Mouse (Mus musculus): Measurements from ENCODE around the gene Tcea3. TPM values are rescaled to one million over a fixed set of nuclear protein-coding genes. Genes with fewer than 3 reads are reported as not detected.

The Tcea3 gene
- polyA plus RNA-seq, 1 experiment from 2014 or later, result 61.6 TPM

DNA sequence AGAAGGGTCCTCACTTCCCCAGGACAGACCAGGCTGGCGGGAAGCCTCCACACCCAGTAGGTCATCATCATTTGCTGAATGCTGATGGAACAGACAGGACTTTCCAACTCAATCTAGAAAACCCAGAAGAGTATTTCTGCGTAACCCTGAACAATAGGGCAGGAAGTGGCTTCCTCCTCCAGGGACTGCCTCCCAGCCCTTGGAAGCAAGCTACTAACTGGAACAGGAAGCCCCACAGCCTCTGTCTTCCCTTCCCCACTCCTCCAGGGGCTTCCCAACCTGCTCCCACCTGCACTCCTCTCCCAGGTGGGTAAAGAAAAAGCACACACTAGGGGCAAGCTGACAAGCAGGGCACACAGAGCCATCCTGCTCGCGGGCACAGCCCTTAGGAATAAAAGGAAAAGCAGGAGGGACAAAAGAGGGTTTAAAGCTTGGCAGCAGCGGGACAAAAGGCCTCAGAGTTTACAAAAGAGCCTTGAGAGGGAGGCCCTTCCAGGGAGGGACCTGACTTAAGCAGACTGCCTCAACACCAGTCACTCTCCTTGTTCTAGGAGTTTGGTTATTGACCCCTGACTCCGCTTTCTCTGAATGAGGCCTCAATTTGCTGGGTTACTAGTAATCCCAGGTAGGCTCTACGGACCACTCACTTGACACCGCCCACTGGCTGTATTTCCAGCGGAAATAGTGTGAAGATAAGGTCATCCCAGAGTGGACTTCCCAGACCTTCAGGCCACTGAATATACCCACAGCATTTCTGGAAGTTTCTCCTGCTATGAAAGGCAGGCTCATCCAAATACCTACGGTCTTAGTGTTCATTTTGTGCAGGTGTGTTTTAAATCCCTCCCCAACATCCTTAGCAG lies 35.3 kb downstream of the Tcea3 start:
- H3K36me3 ChIP-seq, result peaks cover 9% of the 10 kb centered on the region
- no peaks in the 10 kb centered on the region for H3K27me3 ChIP-seq
- no peak for ATAC-seq (replicated peaks; ENCODE audit: insufficient number of reproducible peaks, insufficient read depth, low FRiP score, low read depth)
- H3K4me1 ChIP-seq (replicated peaks), result peaks cover 46% of the 10 kb centered on the region
- no peak overlapping the region for H3K9ac ChIP-seq
- H3K27ac ChIP-seq, result peak overlapping the region; percentile 98
- WGBS, result 55% methylated on average over 10 of the region's 10 CpGs
- no peaks in the 10 kb centered on the region for H3K9me3 ChIP-seq (replicated peaks)
- H3K4me3 ChIP-seq, result no peak overlapping the region
- H3K4me2 ChIP-seq, result 0 out of 2 replicates have a peak overlapping the region, but pooled peaks have one; percentile 5

DNA sequence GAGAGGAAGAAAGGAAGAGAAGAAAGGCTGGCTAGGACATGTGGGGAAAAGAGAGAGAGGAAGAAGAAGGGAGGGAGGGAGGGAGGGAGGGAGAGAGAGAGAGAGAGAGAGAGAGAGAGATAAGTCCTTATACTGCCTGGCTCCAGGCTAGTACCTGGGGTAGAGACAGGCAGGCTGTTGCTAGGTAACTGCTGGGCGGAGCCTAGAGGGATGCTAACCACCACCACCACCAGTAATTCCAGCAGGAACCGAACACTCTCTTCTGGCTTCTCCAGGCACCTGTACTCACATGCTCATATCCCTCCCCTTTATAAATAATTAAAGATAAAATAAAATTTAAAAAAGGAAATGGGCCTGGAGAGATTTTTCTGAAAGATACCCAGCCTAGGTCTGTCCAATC lies 36.3 kb downstream of the Tcea3 start:
- no peak for ATAC-seq (replicated peaks; ENCODE audit: insufficient number of reproducible peaks, insufficient read depth, low FRiP score, low read depth)
- Histone ChIP-seq H3K9me3 (replicated peaks) (no peaks in the 10 kb centered on the region), H3K27me3 (no peaks in the 10 kb centered on the region), H3K36me3 (peaks cover 19% of the 10 kb centered on the region), H3K9ac (0 out of 2 replicates have a peak overlapping the region, but pooled peaks have one; percentile 15), H3K4me3 (0 out of 2 replicates have a peak overlapping the region, but pooled peaks have one; percentile 75), H3K27ac (peak overlapping the region; percentile 98), H3K4me2 (peak overlapping the region; percentile 91), H3K4me1 (replicated peaks) (peaks cover 46% of the 10 kb centered on the region)
- 35% methylated on average over 2 of the region's 2 CpGs for WGBS

DNA sequence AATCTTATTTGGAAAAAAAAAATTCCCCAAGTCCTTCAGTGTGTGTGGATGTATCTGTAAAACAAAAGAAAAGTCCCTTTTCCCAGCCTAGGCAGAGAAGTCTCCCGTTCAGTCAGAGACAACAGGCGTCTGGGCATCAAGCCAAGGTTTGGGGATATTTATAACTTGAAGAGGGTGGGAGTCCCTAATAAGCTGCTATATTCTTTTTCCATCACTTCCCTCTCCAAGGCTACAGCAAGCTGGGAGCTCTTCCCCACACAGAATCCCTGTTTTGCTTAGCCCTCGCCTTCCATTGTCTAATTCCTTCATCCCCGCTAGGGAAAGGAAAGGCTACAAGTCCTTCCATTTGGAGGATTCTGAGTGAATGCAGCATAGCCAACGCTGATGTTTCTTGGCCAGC lies 36.9 kb downstream of the Tcea3 start, which contains the start of gene Zfp46:
TSS of gene Zfp46 (plus strand) at position 229 of the 400 bp plus-strand sequence.
- Histone ChIP-seq H3K4me1 (replicated peaks) (peaks cover 46% of the 10 kb centered on the region), H3K27ac (peak within 1 kb of the TSS; percentile 98), H3K4me2 (peak within 1 kb of the TSS; percentile 91), H3K36me3 (peaks cover 25% of the 10 kb centered on the region), H3K4me3 (peak within 1 kb of the TSS; percentile 75), H3K9ac (peak within 1 kb of the TSS; percentile 46), H3K27me3 (no peaks in the 10 kb centered on the region), H3K9me3 (replicated peaks) (no peaks in the 10 kb centered on the region)
- 10% methylated on average over 5 of the region's 5 CpGs for WGBS
- ATAC-seq (replicated peaks; ENCODE audit: insufficient number of reproducible peaks, insufficient read depth, low FRiP score, low read depth), result peak; percentile 38

DNA sequence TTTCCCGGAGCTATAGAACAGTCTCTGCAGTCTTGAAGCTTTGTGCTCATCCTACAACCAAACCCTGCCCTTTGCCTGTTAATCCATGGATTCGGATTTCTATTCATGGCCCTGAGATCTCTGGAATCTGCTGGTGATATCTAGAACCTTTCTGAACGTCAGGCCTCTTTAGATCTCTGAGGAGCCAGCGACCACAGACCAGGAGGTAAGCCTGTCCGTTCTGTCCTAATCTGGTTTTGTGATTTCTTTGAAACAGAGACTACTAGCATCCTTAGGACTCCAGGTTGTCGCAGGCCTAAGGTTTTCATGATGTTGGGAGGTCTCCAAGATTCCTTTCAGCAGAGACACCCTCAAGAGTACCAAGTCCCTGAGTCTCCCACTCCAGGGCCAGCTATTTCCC lies 37.4 kb downstream of the Tcea3 start:
- Histone ChIP-seq H3K4me2 (peak overlapping the region; percentile 91), H3K4me1 (replicated peaks) (peaks cover 46% of the 10 kb centered on the region), H3K27me3 (no peaks in the 10 kb centered on the region), H3K9me3 (replicated peaks) (no peaks in the 10 kb centered on the region), H3K4me3 (peak overlapping the region; percentile 75), H3K9ac (peak overlapping the region; percentile 46), H3K36me3 (peaks cover 30% of the 10 kb centered on the region), H3K27ac (peak overlapping the region; percentile 98)
- WGBS, result 9% methylated on average over 6 of the region's 6 CpGs
- ATAC-seq (replicated peaks; ENCODE audit: insufficient number of reproducible peaks, insufficient read depth, low FRiP score, low read depth), result no peak

DNA sequence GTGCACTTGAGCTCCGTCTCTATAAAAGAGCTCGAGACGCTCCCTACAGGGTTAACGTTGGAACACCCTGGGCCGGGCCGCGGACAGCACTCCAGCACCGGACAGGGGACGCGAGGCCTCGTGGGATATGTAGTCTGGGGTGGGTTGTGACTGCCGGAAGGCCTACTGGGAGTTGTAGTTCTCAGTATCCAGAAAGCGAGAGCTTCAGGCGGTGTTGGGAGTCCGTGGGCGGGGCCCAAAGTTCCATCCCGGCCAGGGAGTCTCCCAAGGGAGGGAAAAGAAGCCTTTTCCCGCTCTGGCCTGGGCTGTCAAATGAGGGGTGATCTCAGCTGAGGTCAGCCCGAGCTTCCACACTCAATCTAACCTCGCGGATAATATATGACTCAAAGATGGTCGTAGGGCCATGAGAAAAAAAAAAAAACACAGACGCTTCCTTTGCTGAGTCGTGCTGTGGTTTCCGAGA lies 37.9 kb downstream of the Tcea3 start:
- Histone ChIP-seq H3K27me3 (no peaks in the 10 kb centered on the region), H3K27ac (peak overlapping the region; percentile 98), H3K9ac (peak overlapping the region; percentile 46), H3K4me2 (peak overlapping the region; percentile 91), H3K4me1 (replicated peaks) (peaks cover 46% of the 10 kb centered on the region), H3K4me3 (peak overlapping the region; percentile 75), H3K9me3 (replicated peaks) (no peaks in the 10 kb centered on the region), H3K36me3 (peaks cover 35% of the 10 kb centered on the region)
- WGBS, result under 1% methylated on average over 25 of the region's 25 CpGs
- ATAC-seq (replicated peaks; ENCODE audit: insufficient number of reproducible peaks, insufficient read depth, low FRiP score, low read depth), result peak; percentile 95

DNA sequence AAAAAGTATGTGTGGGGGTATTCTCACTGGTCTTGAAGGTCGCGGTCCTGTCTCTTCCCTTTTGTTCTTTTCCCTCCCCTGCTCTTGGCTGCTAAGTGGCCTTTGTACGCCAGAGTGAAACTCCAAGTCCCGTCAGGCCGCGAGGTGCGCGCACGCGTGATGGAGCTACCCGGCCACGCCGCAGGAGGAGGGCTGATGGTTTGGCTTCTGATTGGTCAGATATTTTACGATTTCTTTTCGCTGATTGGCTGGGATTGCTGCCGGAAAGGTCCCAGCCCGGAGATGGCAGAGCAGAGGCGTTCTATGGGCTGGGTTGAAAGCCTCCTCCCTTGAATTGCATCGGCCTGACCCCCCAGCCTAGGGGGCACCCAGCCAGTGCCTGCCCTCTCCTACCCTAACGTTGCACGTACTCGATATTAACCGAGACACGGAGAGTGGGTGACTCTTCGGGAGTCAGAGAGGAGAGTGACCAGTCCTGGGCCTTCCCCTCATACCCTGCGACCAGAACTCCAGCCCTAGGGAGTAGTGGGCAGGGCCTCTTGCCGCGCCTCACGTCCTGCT lies 38.4 kb downstream of the Tcea3 start:
- peak overlapping the region; percentile 91 for H3K4me2 ChIP-seq
- H3K9ac ChIP-seq, result peak overlapping the region; percentile 68
- peak; percentile 86 for ATAC-seq (replicated peaks; ENCODE audit: insufficient number of reproducible peaks, insufficient read depth, low FRiP score, low read depth)
- no peaks in the 10 kb centered on the region for H3K9me3 ChIP-seq (replicated peaks)
- no peaks in the 10 kb centered on the region for H3K27me3 ChIP-seq
- under 1% methylated on average over 29 of the region's 29 CpGs for WGBS
- H3K27ac ChIP-seq, result peak overlapping the region; percentile 98
- H3K4me1 ChIP-seq (replicated peaks), result peaks cover 46% of the 10 kb centered on the region
- peak overlapping the region; percentile 75 for H3K4me3 ChIP-seq
- peaks cover 40% of the 10 kb centered on the region for H3K36me3 ChIP-seq

DNA sequence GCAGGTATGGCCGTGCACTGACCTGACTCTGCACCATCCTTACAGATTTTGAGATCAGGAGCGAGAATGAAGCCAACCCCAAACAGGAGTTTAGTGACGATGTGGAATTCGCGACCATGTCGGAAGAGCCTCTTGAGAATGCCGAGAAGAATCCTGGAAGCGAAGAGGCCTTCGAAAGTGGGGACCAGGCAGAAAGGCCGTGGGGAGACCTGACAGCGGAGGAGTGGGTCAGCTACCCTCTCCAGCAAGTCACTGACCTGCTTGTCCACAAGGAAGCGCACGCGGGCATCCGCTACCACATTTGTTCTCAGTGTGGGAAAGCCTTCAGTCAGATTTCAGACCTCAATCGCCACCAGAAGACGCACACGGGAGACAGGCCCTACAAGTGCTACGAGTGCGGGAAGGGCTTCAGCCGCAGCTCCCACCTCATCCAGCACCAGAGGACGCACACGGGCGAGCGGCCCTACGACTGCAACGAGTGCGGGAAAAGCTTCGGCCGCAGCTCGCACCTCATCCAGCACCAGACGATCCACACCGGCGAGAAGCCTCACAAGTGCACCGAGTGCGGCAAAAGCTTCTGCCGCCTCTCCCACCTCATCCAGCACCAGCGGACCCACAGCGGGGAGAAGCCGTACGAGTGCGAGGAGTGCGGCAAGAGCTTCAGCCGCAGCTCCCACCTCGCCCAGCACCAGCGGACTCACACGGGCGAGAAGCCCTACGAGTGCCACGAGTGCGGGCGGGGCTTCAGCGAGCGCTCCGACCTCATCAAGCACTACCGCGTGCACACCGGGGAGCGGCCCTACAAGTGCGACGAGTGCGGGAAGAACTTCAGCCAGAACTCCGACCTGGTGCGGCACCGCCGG lies 42.6 kb downstream of the Tcea3 start:
- no peak overlapping the region for H3K4me3 ChIP-seq

DNA sequence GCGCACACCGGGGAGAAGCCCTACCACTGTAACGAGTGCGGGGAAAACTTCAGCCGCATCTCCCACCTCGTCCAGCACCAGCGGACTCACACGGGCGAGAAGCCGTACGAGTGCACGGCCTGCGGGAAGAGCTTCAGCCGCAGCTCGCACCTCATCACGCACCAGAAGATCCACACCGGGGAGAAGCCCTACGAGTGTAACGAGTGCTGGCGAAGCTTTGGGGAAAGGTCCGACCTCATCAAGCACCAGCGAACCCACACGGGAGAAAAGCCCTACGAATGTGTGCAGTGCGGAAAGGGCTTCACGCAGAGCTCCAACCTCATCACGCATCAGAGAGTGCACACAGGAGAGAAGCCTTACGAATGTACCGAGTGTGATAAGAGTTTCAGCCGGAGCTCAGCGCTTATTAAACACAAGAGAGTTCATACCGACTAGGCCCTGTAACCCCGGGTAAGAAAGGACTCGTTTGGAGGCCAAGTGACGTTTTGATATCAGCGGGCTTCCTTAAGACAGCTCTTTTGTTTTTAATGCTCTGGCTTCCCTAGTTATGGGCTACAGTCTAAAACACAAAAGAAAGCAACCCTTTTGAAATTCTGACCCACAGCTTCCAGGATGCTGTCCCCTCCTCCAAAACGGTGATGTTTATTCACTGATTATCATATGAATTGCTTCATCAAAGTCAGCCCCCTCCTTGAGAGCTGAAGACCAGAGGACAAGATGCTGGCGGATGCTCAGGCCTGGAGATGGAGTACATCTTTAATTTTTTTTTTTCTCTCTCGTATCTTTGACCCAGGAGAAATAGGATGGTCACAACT lies 43.5 kb downstream of the Tcea3 start:
- 75% methylated on average over 39 of the region's 39 CpGs for WGBS
- Histone ChIP-seq H3K9ac (no peak overlapping the region), H3K4me2 (no peak overlapping the region), H3K4me3 (no peak overlapping the region), H3K27ac (no peak overlapping the region), H3K27me3 (no peaks in the 10 kb centered on the region), H3K9me3 (replicated peaks) (no peaks in the 10 kb centered on the region), H3K4me1 (replicated peaks) (peaks cover 18% of the 10 kb centered on the region), H3K36me3 (peaks cover 77% of the 10 kb centered on the region)
- ATAC-seq (replicated peaks; ENCODE audit: insufficient number of reproducible peaks, insufficient read depth, low FRiP score, low read depth), result no peak

More for the DNA sequence above, 42.6 kb downstream of the Tcea3 start:
- no peak for ATAC-seq (replicated peaks; ENCODE audit: insufficient number of reproducible peaks, insufficient read depth, low FRiP score, low read depth)
- WGBS, result 63% methylated on average over 66 of the region's 66 CpGs
- peaks cover 18% of the 10 kb centered on the region for H3K4me1 ChIP-seq (replicated peaks)
- peaks cover 77% of the 10 kb centered on the region for H3K36me3 ChIP-seq
- no peaks in the 10 kb centered on the region for H3K9me3 ChIP-seq (replicated peaks)
- H3K4me2 ChIP-seq, result no peak overlapping the region
- no peak overlapping the region for H3K27ac ChIP-seq
- H3K27me3 ChIP-seq, result no peaks in the 10 kb centered on the region
- no peak overlapping the region for H3K9ac ChIP-seq

DNA sequence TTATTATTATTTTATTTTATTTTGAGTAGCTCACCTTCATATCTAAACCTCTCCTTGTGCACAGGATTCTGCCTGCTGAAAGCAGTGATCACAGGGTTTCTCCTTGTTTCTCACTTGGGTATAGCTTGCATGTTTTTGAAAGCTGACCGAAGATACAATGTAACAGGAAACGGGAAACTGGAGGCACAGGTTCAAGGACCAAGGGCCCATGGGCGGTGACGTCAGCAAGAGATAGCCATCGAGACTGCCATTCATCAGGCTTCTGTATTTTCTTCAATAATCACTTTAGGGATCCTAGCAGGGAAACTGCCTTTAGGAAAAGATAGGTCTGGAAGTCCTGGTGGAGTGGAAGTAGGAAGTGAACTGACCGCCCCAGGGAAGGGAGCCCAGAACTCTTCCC lies 44.2 kb downstream of the Tcea3 start:
- H3K27me3 ChIP-seq, result no peaks in the 10 kb centered on the region
- H3K36me3 ChIP-seq, result peaks cover 77% of the 10 kb centered on the region
- peaks cover 12% of the 10 kb centered on the region for H3K4me1 ChIP-seq (replicated peaks)
- H3K4me2 ChIP-seq, result no peak overlapping the region
- H3K9ac ChIP-seq, result no peak overlapping the region
- H3K27ac ChIP-seq, result no peak overlapping the region
- H3K9me3 ChIP-seq (replicated peaks), result no peaks in the 10 kb centered on the region
- WGBS, result 85% methylated on average over 6 of the region's 6 CpGs
- ATAC-seq (replicated peaks; ENCODE audit: insufficient number of reproducible peaks, insufficient read depth, low FRiP score, low read depth), result no peak
- H3K4me3 ChIP-seq, result no peak overlapping the region

DNA sequence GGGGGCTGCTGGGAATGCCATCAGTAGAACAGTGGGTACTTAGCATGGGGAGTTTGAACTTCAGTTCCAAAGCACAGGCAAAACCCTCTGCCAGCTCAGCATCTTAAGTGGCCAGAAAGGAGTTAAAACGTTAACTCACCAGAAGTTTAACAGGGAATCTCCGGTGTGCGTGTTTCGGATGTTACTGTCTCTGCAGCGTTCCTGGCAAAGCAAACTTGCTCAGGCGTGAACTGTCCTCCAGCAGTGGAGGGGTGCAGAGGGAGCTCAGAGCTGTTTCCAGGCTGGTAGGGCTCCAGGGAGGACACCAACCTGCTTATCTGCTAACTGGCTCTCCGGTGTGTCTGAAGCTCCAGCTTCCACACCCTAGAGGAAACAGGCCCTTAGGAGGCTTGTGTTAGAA lies 48.4 kb downstream of the Tcea3 start:
- Histone ChIP-seq H3K4me1 (replicated peaks) (no peaks in the 10 kb centered on the region), H3K36me3 (peaks cover 37% of the 10 kb centered on the region), H3K4me2 (no peak overlapping the region), H3K9me3 (replicated peaks) (no peaks in the 10 kb centered on the region), H3K27ac (no peak overlapping the region), H3K27me3 (no peaks in the 10 kb centered on the region), H3K4me3 (no peak overlapping the region), H3K9ac (no peak overlapping the region)
- ATAC-seq (replicated peaks; ENCODE audit: insufficient number of reproducible peaks, insufficient read depth, low FRiP score, low read depth), result no peak
- WGBS, result 44% methylated on average over 7 of the region's 7 CpGs

Data from heart, embryonic 15.5 days (tissue).